Mouse (Mus musculus) bone marrow, adult 2 months (tissue): ENCODE measurements around the gene Cd5. TPM values are rescaled to one million over a fixed set of nuclear protein-coding genes. Genes with fewer than 3 reads are reported as not detected.

Experiments
- H3K27ac ChIP-seq: fragments of 200-500 bp; 2 replicates; pipeline ENCODE4 v1.5.1; 2012; ENCODE audit warnings: low read depth, mild to moderate bottlenecking, control low read depth, inconsistent platforms, low read length; ENCODE audit not compliant: control insufficient read depth, poor library complexity, insufficient read depth
- H3K4me1 ChIP-seq: fragments of 200-500 bp; 2 replicates; pipeline ENCODE4 v1.6.1; 2011; ENCODE audit warnings: low read length; ENCODE audit not compliant: control insufficient read depth, insufficient read depth
- H3K4me3 ChIP-seq: fragments of 200-500 bp; replicated peaks from 2 replicates; pipeline ENCODE3; 2011; ENCODE audit warnings: mild to moderate bottlenecking, low read depth, low read length, control low read depth; ENCODE audit not compliant: control insufficient read depth
- CTCF ChIP-seq: fragments of 200-500 bp; IDR thresholded peaks from 2 replicates; pipeline ENCODE4 v1.5.1; 2011; ENCODE audit warnings: low read length, control low read depth; ENCODE audit not compliant: control insufficient read depth, insufficient read depth
- POLR2A ChIP-seq: fragments of 200-500 bp; IDR thresholded peaks from 2 replicates; pipeline ENCODE4 v1.6.1; 2011; ENCODE audit warnings: low read depth, mild to moderate bottlenecking, control low read depth, low read length, borderline replicate concordance; ENCODE audit not compliant: control insufficient read depth
- WGBS: fragments of 180-500 bp; shearing (Covaris S2); methylation state at CpG from one replicate; pipeline ENCODE4 v1.1.7; 2018; 5-methylcytosine and 5-hydroxymethylcytosine counted together
- polyA plus RNA-seq: library from polyadenylated mRNA; stranded (reverse); fragments of >200 nt; gene quantifications from 2 replicates; pipeline ENCODE4 v1.2.4, GENCODE M21; 2011; ENCODE audit warnings: low replicate concordance; ENCODE audit not compliant: missing spikeins, insufficient read depth, insufficient read length

Cd5 gene
- polyA plus RNA-seq, 1 experiment, result 2.2 TPM

DNA sequence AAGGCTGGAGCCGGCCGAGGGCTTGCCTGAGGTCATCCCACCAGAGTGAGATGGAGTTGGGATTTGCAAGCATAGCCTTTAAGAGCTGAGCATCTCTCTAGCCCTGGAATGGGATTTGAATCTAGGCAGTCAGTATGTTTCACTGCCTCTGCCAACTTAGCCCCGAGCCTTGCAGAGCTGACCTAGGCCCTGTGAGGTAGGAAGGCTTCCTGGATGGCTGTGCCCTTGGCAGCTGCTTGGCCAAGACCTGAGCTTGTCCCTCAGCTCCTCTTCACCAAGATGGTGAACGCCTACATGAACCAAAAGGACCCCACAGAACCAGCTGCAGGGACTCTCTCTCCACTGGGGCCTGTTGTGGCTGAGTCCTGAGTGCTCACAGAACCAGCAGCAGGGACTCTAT, 28.1 kb downstream of the Cd5 start:
- TF ChIP-seq CTCF (no peak), POLR2A (no peak)
- Histone ChIP-seq H3K4me3 (no peak overlapping the region), H3K4me1 (no peaks in the 10 kb centered on the region), H3K27ac (no peak overlapping the region)
- 94% methylated on average over 4 of the region's 4 CpGs for WGBS

DNA sequence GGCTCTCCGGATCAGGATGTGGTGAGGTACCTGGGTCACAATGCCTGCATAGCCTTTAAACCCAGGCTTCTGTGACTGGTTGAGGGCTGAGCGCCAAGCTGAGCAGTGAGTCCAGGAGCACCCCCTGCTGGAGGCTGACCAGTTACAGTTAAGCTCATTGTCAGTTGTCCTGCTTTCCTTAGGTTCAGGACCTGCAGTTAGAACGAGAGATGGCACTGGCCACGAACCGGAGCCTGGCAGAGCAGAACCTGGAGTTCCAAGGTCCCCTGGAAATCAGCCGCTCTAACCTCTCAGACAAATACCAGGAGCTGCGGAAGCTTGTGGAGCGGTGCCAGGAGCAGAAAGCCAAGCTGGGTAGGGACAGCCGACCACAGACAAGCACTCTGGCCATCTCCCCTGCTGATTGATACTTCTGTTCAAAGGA, 28.7 kb downstream of the Cd5 start:
- Histone ChIP-seq H3K4me3 (no peak overlapping the region), H3K4me1 (no peaks in the 10 kb centered on the region), H3K27ac (no peak overlapping the region)
- WGBS, result 56% methylated on average over 9 of the region's 9 CpGs
- TF ChIP-seq POLR2A, result no peak
- TF ChIP-seq CTCF, result peak; percentile 76

DNA sequence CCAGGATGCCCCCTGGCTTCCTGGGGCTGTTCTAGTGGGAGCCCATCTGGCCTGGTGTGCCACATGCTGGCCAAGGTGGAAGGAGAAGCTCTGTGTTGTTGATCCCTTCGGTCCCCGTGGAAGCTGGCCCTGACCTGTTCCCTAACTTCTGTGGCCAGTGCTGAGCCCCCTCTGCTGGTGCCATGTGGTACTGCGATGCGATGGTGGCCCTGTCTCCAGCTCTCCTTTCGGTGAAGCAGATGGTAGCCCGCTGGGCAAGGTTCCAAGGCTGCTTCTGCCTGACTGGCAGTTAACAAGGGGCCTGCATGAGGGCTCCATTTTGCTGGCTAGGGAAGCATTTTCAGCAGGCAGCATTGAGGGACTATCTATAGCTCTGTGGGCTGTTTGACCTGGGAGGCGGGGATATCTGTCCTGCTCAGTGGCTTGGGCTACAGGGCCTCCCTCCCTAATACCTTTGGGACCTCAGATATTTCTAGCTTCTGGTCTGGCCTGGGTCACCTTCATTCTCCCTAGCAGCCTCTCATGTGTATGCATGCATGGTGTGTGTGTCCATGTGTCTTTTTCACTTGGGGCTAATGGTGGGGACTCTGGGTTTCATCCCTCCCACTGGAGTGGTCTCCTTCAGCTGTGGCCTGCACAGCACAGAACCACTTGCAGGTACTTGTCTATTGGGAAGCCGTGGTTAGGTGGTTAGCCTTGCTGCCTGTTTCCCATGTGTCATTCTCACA, 29.3 kb downstream of the Cd5 start:
- Histone ChIP-seq H3K27ac (peak overlapping the region; percentile 16; the same call in 1 of the 2 replicates), H3K4me1 (no peaks in the 10 kb centered on the region), H3K4me3 (no peak overlapping the region)
- WGBS, result 8% methylated on average over 8 of the region's 8 CpGs
- peak; percentile 98 for TF ChIP-seq CTCF
- TF ChIP-seq POLR2A, result no peak

DNA sequence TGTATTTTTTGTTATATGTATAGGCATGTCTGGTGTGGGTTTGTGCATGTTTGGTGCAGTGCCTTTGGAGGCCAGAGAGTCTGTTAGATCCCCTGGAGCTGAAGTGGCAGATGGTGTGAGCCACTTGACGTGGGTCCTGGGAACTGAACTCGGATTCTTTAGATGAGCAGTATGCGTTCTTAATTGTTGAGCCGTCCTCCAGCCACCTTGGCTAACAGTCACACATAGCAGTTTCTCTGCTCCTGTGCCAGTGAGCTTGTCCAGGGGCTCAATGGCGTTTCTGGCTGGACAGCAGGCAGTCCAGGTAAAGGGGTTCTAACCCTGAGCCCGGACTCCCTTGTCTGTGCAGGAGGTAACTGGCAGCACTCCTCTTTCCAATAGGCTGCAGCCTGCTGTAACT, 29.9 kb downstream of the Cd5 start:
- Histone ChIP-seq H3K4me3 (no peak overlapping the region), H3K27ac (peak overlapping the region; percentile 16; the same call in 1 of the 2 replicates)
- WGBS, result 78% methylated on average over 6 of the region's 6 CpGs

DNA sequence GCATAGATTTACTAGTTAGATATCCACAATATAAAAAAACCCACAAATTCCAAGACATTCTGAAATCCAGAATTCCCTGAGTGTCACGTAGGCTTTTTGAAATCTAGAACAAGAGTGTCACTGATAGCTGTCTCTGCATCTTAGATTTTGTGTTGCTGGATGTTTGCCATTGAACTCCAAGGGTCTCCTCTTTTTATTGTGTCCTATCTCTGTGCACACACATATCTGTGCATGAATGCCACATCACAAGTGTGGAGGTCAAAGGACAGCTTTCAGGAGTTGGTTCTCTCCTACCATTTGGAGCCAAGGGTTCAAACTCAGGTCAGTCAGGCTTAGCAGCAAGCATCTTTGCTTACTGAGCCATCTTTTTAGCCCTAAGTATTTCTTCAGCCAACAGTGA, 30.9 kb downstream of the Cd5 start:
- TF ChIP-seq CTCF (no peak), POLR2A (no peak)
- H3K27ac ChIP-seq, result no peak overlapping the region
- WGBS, result 81% methylated on average over 1 of the region's 1 CpGs
- H3K4me3 ChIP-seq, result no peak overlapping the region
- peaks cover 3% of the 10 kb centered on the region for H3K4me1 ChIP-seq

More for the DNA sequence above, 29.9 kb downstream of the Cd5 start:
- no peak for TF ChIP-seq POLR2A
- no peak for TF ChIP-seq CTCF
- no peaks in the 10 kb centered on the region for H3K4me1 ChIP-seq

DNA sequence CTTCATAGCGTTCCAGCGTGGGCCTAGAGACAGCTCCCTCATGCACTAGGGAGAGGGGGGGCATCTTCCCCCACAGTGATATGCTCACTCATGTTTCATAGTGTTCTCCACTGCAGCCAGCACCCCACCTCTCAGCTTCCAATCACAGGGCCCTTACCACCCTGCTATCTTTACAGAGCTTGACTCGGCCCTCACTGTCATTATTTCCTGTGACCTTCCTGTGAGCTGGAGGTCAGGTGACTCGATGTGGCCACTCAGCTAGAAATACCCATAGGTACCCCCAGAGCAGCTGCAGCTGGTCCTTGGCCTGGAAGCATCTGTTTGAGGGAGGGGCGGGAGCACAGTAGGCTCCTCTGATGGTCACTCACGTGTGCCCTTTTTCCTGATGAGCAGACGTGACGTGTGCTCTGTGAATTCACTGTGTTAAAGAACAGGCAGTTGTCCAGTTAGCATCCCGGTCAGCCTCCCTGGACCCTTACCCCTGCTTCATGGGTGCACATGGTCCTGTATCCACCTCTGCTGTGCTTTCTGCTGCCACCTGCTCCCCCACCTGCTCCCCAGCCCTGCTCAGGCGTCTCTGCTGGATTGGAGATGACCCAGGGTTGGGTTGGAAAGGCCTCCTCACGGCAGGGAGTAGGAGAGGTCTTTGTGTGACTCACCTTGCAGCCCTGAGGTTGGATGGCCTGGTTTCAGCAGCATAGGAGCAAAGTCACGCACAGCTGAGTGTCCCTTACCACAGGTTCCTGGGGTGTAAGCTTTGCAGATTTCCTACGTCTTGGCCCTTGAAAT, 31.5 kb downstream of the Cd5 start:
- Histone ChIP-seq H3K4me1 (peaks cover 6% of the 10 kb centered on the region), H3K27ac (no peak overlapping the region), H3K4me3 (no peak overlapping the region)
- 79% methylated on average over 13 of the region's 13 CpGs for WGBS
- TF ChIP-seq POLR2A (no peak), CTCF (no peak)

DNA sequence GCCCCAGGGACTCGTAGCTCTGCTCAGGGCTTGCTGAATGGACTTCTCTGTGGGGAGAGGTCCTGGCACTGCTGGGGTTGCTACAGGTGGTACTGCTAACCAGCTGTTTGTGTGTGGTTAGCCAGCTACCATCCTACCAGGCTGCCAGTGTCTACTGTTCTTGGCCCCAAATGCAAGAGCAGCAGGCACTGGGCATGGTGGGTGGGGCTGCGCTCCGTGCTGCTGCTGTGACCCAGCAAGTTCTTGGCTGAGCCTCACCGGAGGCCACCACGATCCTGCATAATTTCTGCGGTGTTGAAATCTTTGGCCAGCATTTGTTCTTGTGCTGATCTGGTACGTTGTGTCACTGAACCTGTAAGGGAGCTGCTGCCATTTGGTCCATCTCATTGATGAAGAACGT, 35.3 kb downstream of the Cd5 start:
- WGBS, result 33% methylated on average over 8 of the region's 8 CpGs
- peak overlapping the region; percentile 60 for H3K27ac ChIP-seq
- TF ChIP-seq POLR2A (no peak), CTCF (no peak)
- no peak overlapping the region for H3K4me3 ChIP-seq
- H3K4me1 ChIP-seq, result peaks cover 24% of the 10 kb centered on the region

DNA sequence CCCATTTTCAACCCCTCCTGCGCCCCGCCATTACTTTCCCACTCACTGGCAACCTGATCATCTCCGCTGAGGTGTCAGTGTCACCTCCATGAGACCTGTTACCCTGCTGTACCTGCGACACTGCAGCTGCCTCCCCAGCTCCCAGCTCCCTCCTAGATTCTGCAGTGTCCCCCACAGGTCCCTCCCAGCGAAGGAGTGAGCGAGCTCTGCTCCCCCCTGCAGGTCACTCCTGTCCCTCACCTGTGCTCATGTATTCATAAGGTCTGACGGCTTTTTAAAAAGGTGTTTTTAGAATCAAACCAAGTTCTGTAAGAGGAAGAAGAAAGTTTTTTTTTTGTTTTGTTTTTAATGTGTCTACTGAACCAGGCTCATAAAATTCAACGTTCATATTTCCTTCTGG, 36.7 kb downstream of the Cd5 start:
- TF ChIP-seq POLR2A, result no peak
- TF ChIP-seq CTCF, result no peak
- H3K4me1 ChIP-seq, result peaks cover 24% of the 10 kb centered on the region
- no peak overlapping the region; the same call in none of the 2 replicates for H3K27ac ChIP-seq
- WGBS, result 60% methylated on average over 8 of the region's 8 CpGs
- no peak overlapping the region for H3K4me3 ChIP-seq
